Mouse (Mus musculus) lung, postnatal 0 days (tissue): ENCODE measurements at regions not wholly inside any gene's neighbourhood (a gene's known extent, or its start where the extent isn't known, plus 50 kb on each side); places are given as distances from the start of the nearest gene placed in this dataset.

ENCODE experiments used
- CTCF ChIP-seq: IDR thresholded peaks from 2 replicates; pipeline ENCODE4 v1.5.1; 2016; ENCODE audit warnings: antibody characterized with exemption, mild to moderate bottlenecking
- EP300 ChIP-seq: IDR thresholded peaks from 2 replicates; pipeline ENCODE4 v1.6.1; 2016; ENCODE audit warnings: antibody characterized with exemption, mild to moderate bottlenecking, control low read depth

GRCm38 (mm10) chr5:64701219-64701779 is 101.9 kb upstream of the Klf3 start:
- TF ChIP-seq CTCF (no peak), EP300 (no peak)
